Mouse (Mus musculus) spleen, adult 2 months (tissue): ENCODE data around the gene Crb2.

Experiments
- CTCF ChIP-seq: fragments of 200-500 bp; IDR thresholded peaks from 2 replicates; pipeline ENCODE4 v1.5.1; 2011; ENCODE audit warnings: mild to moderate bottlenecking, inconsistent platforms; ENCODE audit not compliant: insufficient read depth, insufficient read length, insufficient replicate concordance; ENCODE audit errors: extremely low read depth
- POLR2A ChIP-seq: fragments of 200-500 bp; IDR thresholded peaks from 2 replicates; pipeline ENCODE4 v1.6.1; 2011; ENCODE audit warnings: low read depth, low read length, inconsistent platforms

DNA sequence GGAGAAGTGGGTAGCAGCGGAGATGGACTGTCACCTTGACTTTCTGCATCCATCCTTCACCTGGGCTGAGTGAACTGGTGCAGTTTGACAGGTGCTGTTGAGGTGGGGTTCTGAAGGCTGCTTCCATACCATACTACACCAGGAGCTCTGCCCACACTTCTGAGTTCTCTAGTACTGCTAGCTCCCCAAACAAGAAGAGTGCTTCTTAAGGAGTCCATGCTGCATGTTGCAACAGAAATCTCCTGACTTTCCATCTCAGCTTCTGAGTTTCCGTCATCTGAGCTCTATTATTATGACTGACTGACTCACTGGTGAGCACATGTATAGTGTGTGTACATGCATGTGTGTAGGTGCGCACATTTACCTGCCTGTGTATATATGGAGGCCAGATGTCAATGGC, 61.5 kb downstream of the Crb2 start:
- TF ChIP-seq POLR2A, result no peak
- no peak for TF ChIP-seq CTCF
